8 mouse cellular contexts compared by ENCODE assay signal in genomic region chr13:52903767-52904166, GRCm38 (mm10). TPM values are rescaled to one million over a fixed set of nuclear protein-coding genes. Genes with fewer than 3 reads are reported as not detected.
DNase-seq lines count a peak whose midpoint lies in the region; ATAC-seq and TF ChIP-seq lines count a peak whose summit lies in the region.

No protein-coding gene starts in this region.

- H3K9me3 ChIP-seq in lung, postnatal 0 days (ENCODE audit: low read length): no peaks in the 10 kb centered on the region
- no peaks in the 10 kb centered on the region for H3K9me3 ChIP-seq in embryonic facial prominence, embryonic 15.5 days (replicated peaks)
- no peaks in the 10 kb centered on the region for H3K9me3 ChIP-seq in intestine, embryonic 15.5 days
- H3K9me3 ChIP-seq in neural tube, embryonic 15.5 days (replicated peaks): no peaks in the 10 kb centered on the region

- TF ChIP-seq POLR2A in lung, adult 2 months (IDR thresholded peaks at IDR 0.05; ENCODE audit: borderline replicate concordance, extremely low read depth, low read depth, low read length): no peak

- TF ChIP-seq EP300 in lung, postnatal 0 days (IDR thresholded peaks at IDR 0.05): no peak

- H3K4me2 ChIP-seq in lung, postnatal 0 days (replicated peaks; ENCODE audit: low read depth, low read length): no peak overlapping the region
- no peak overlapping the region; the same call in 1 of the 2 replicates for H3K4me2 ChIP-seq in embryonic facial prominence, embryonic 15.5 days (replicated peaks)
- H3K4me2 ChIP-seq in intestine, embryonic 15.5 days (replicated peaks): no peak overlapping the region
- H3K4me2 ChIP-seq in neural tube, embryonic 15.5 days: no peak overlapping the region

- peak; percentile 63 for TF ChIP-seq CTCF in lung, postnatal 0 days (IDR thresholded peaks at IDR 0.05)
- TF ChIP-seq CTCF in lung, adult 2 months (IDR thresholded peaks at IDR 0.05; ENCODE audit: insufficient read depth, low read length): no peak

- H3K27me3 ChIP-seq in lung, postnatal 0 days (replicated peaks; ENCODE audit: insufficient read depth, low read length): no peaks in the 10 kb centered on the region
- H3K27me3 ChIP-seq in embryonic facial prominence, embryonic 15.5 days: no peaks in the 10 kb centered on the region
- no peaks in the 10 kb centered on the region for H3K27me3 ChIP-seq in intestine, embryonic 15.5 days (replicated peaks)
- H3K27me3 ChIP-seq in neural tube, embryonic 15.5 days (replicated peaks): no peaks in the 10 kb centered on the region

- H3K9ac ChIP-seq in lung, postnatal 0 days (replicated peaks; ENCODE audit: low read depth): no peak overlapping the region
- no peak overlapping the region for H3K9ac ChIP-seq in embryonic facial prominence, embryonic 15.5 days
- H3K9ac ChIP-seq in intestine, embryonic 15.5 days: no peak overlapping the region
- H3K9ac ChIP-seq in neural tube, embryonic 15.5 days (replicated peaks): no peak overlapping the region

- peak; percentile 62 for ATAC-seq in lung, postnatal 0 days
- peak; percentile 63; the same call in 1 of the 2 replicates for ATAC-seq in embryonic facial prominence, embryonic 15.5 days (ENCODE audit: insufficient number of reproducible peaks, low FRiP score, low TSS enrichment, low read depth)
- 0 out of 2 replicates have a peak, but pooled peaks have one; percentile 52 for ATAC-seq in intestine, embryonic 15.5 days
- ATAC-seq in neural tube, embryonic 15.5 days (ENCODE audit: low FRiP score): peak; percentile 46
- no peak for ATAC-seq in CD4-positive, CD25-positive, alpha-beta regulatory T cell, adult 4 months

- H3K36me3 ChIP-seq in lung, postnatal 0 days (ENCODE audit: insufficient read depth, low read length): no peaks in the 10 kb centered on the region; the same call in 1 of the 2 replicates
- H3K36me3 ChIP-seq in embryonic facial prominence, embryonic 15.5 days: peaks cover 21% of the 10 kb centered on the region
- H3K36me3 ChIP-seq in intestine, embryonic 15.5 days: 0 out of 2 replicates have a peak, but pooled peaks cover 2% of the 10 kb centered on the region
- peaks cover 21% of the 10 kb centered on the region for H3K36me3 ChIP-seq in neural tube, embryonic 15.5 days

- DNase-seq in lung, postnatal 0 days (ENCODE audit: low spot score): peak; percentile 58
- no peak for DNase-seq in lung, adult 2 months
- no peak for DNase-seq in spleen, adult 18-20 months
- no peak for DNase-seq in spleen, postnatal 4 days (ENCODE audit: low spot score in 2 of 2)

- H3K27ac ChIP-seq in lung, postnatal 0 days (ENCODE audit: low read length): peak overlapping the region; percentile 51
- peak overlapping the region; percentile 68 for H3K27ac ChIP-seq in embryonic facial prominence, embryonic 15.5 days (replicated peaks)
- H3K27ac ChIP-seq in intestine, embryonic 15.5 days: peak overlapping the region; percentile 54; the same call in 1 of the 2 replicates
- peak overlapping the region; percentile 70 for H3K27ac ChIP-seq in neural tube, embryonic 15.5 days (replicated peaks)

- no peak overlapping the region for H3K4me3 ChIP-seq in lung, postnatal 0 days (ENCODE audit: low read depth, low read length)
- H3K4me3 ChIP-seq in lung, adult 2 months (replicated peaks; ENCODE audit: extremely low read depth, low read depth, low read length): no peak overlapping the region
- no peak overlapping the region for H3K4me3 ChIP-seq in embryonic facial prominence, embryonic 15.5 days (replicated peaks)
- H3K4me3 ChIP-seq in intestine, embryonic 15.5 days (replicated peaks): no peak overlapping the region
- no peak overlapping the region for H3K4me3 ChIP-seq in neural tube, embryonic 15.5 days (replicated peaks)

- 25% methylated on average over 10 of the region's 10 CpGs for WGBS in lung, postnatal 0 days
- 39% methylated on average over 10 of the region's 10 CpGs for WGBS in lung, adult 2 months
- 20% methylated on average over 10 of the region's 10 CpGs for WGBS in embryonic facial prominence, embryonic 15.5 days
- WGBS in intestine, embryonic 15.5 days: 39% methylated on average over 10 of the region's 10 CpGs
- WGBS in neural tube, embryonic 15.5 days: 31% methylated on average over 10 of the region's 10 CpGs

- peaks cover 20% of the 10 kb centered on the region; the same call in 1 of the 2 replicates for H3K4me1 ChIP-seq in lung, postnatal 0 days (ENCODE audit: insufficient read depth, low read depth, low read length)
- peaks cover 5% of the 10 kb centered on the region for H3K4me1 ChIP-seq in lung, adult 2 months (ENCODE audit: control insufficient read depth, insufficient read depth, low read length)
- H3K4me1 ChIP-seq in embryonic facial prominence, embryonic 15.5 days: peaks cover 43% of the 10 kb centered on the region
- peaks cover 9% of the 10 kb centered on the region for H3K4me1 ChIP-seq in intestine, embryonic 15.5 days (replicated peaks)
- H3K4me1 ChIP-seq in neural tube, embryonic 15.5 days: peaks cover 31% of the 10 kb centered on the region

RNA-seq across cellular contexts. Expression of gene Auh, which starts 25.7 kb away (rescaled TPM):
- polyA plus RNA-seq in lung, postnatal 0 days (2015; fragmentation: Nextera tagmentation; extraction: Ambion mirVana): 43.3 and 45.1 TPM in 2 replicates
- polyA plus RNA-seq in lung, adult 2 months (2012; rRNA removed): 17.7 and 24.9 TPM in 2 replicates
- polyA plus RNA-seq in embryonic facial prominence, embryonic 15.5 days (2015; fragmentation: Nextera tagmentation; extraction: Ambion mirVana): 46.5 and 48.2 TPM in 2 replicates
- polyA plus RNA-seq in intestine, embryonic 15.5 days (2015; fragmentation: Nextera tagmentation; extraction: Ambion mirVana): 41.8 and 46.8 TPM in 2 replicates
- polyA plus RNA-seq in neural tube, embryonic 15.5 days (2015; fragmentation: Nextera tagmentation; extraction: Ambion mirVana): 70.2 and 75.7 TPM in 2 replicates
- polyA plus RNA-seq in CD4-positive, CD25-positive, alpha-beta regulatory T cell, adult 4 months (2017; shearing (Covaris generic)): 10 to 100 TPM; 32.7 to 47.4 TPM
